Mouse (Mus musculus): ENCODE results near the gene Nbas. TPM values are rescaled to one million over a fixed set of nuclear protein-coding genes. Genes with fewer than 3 reads are reported as not detected.

The Nbas gene
- polyA plus RNA-seq, 1 experiment, result 10.5 TPM

DNA sequence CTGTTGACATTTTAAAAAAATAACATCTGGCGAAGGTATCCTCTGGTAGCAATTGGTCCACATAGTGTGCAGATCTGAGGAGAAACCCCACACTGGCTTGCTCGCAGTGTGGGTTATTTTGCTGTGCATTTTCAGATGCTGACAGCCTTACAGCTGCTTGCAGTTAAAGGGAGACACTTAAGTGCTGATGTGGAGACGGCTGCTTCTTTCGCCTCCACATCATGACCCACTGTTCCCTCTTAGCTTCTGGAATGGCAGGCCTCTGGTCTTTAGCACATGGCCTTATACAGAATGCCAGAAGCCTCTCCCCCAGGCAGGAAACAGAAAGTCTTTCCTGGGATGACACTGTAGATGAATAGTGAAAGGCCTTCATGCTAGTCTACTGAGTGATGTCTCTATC lies 306.2 kb downstream of the Nbas start:
- TF ChIP-seq CTCF (IDR thresholded peaks at IDR 0.05; ENCODE audit: control insufficient read depth, insufficient read depth, insufficient read length) (no peak), FOSL1 (IDR thresholded peaks at IDR 0.05; ENCODE audit: insufficient read depth, low read length, poor library complexity, severe bottlenecking) (no peak), USF1 (IDR thresholded peaks at IDR 0.05; ENCODE audit: low read depth) (no peak), CEBPB (IDR thresholded peaks at IDR 0.05; ENCODE audit: low read depth) (no peak), MYOD1 (IDR thresholded peaks at IDR 0.05; ENCODE audit: control insufficient read depth, insufficient read length, low read depth) (no peak), MYOG (IDR thresholded peaks at IDR 0.05; ENCODE audit: control insufficient read depth, extremely low read depth, insufficient read length) (no peak), MAX (IDR thresholded peaks at IDR 0.05) (no peak)
- Histone ChIP-seq H3ac (ENCODE audit: control insufficient read depth, insufficient read length, low read depth) (no peak overlapping the region), H3K4me3 (ENCODE audit: insufficient read depth, poor library complexity, severe bottlenecking) (no peak overlapping the region), H3K27me3 (ENCODE audit: control insufficient read depth, insufficient read depth, insufficient read length) (no peaks in the 10 kb centered on the region), H3K79me2 (ENCODE audit: control insufficient read depth, insufficient read depth) (no peaks in the 10 kb centered on the region), H3K79me3 (ENCODE audit: low read depth) (no peaks in the 10 kb centered on the region), H3K36me3 (ENCODE audit: control insufficient read depth, insufficient read depth) (no peaks in the 10 kb centered on the region)

DNA sequence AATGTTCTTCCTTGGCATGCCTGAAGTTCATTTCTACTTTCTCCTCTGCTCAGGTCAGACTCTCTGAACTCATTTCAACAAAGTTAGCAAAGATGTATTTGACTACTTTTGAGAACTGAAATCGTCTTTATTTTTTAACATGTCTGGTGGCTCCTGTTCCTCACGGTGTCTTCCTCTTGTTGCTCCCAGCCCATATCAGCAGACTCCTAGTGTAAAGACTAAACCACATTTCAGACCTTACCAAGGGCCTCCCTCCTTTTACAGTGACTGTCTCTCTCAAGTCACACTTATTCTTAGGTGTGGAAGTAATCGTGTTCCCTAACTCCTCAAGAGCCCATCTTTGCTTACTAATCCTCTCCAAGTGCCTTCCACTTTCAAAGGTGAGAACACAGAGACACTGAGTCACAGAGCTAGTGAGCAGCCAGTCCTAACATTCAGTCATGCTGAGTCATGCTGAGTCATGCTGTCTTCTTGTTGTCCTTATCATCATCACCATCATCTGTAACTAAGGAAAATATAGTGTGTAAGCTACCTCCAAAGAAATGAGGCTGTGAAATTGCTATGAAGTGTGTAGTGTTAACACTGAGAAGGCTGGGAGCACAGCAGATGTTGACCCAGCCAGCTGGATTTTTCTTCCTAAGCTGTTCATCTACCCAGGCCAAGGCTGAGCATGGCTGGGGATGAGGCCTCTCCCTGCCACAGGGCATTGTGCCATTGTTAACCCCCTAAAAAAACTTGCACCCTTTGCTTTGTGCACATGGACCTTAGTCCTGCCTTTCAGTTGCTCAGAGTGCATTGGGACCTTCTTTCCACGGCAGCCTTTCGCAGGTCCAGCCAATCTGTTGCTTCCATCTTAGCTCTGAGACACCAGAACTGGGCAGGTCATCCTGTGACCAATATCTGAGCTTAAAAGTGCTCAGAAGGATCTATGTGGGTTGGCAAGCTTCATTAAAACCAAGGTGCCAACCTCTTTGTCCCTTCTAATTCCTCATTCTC lies 307.0 kb downstream of the Nbas start:
- Histone ChIP-seq H3K4me3 (ENCODE audit: insufficient read depth, poor library complexity, severe bottlenecking) (no peak overlapping the region), H3ac (ENCODE audit: control insufficient read depth, insufficient read length, low read depth) (no peak overlapping the region), H3K79me2 (ENCODE audit: control insufficient read depth, insufficient read depth) (no peaks in the 10 kb centered on the region), H3K27me3 (ENCODE audit: control insufficient read depth, insufficient read depth, insufficient read length) (no peaks in the 10 kb centered on the region), H3K79me3 (ENCODE audit: low read depth) (no peaks in the 10 kb centered on the region), H3K36me3 (ENCODE audit: control insufficient read depth, insufficient read depth) (no peaks in the 10 kb centered on the region)
- TF ChIP-seq MAX (IDR thresholded peaks at IDR 0.05), result no peak
- no peak for TF ChIP-seq CTCF (IDR thresholded peaks at IDR 0.05; ENCODE audit: control insufficient read depth, insufficient read depth, insufficient read length)
- TF ChIP-seq MYOD1 (IDR thresholded peaks at IDR 0.05; ENCODE audit: control insufficient read depth, insufficient read length, low read depth), result peak; percentile 17
- TF ChIP-seq CEBPB (IDR thresholded peaks at IDR 0.05; ENCODE audit: low read depth), result no peak
- TF ChIP-seq FOSL1 (IDR thresholded peaks at IDR 0.05; ENCODE audit: insufficient read depth, low read length, poor library complexity, severe bottlenecking), result peak; percentile 96
- TF ChIP-seq MYOG (IDR thresholded peaks at IDR 0.05; ENCODE audit: control insufficient read depth, extremely low read depth, insufficient read length), result no peak

DNA sequence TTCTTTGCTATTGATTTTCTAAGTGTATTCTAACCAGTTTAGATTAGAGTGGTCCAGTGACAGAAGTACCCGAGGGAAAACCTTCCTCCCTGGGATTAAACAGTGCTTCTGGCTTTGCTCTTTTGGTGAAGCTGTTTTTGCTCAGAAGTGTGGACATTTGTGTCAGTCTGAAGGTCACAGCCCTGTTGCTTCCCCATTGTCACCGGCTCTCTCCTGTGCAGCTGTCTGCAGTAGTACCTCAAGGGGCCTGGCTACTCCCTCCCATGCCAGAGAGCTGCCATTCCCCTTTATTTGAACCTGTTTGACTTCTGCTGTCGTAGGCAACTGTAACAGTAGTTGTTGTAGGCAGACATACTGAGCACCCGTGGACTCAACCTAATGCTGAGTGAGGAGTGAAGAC lies 307.8 kb downstream of the Nbas start:
- H3K4me3 ChIP-seq (ENCODE audit: insufficient read depth, poor library complexity, severe bottlenecking), result no peak overlapping the region
- H3ac ChIP-seq (ENCODE audit: control insufficient read depth, insufficient read length, low read depth), result no peak overlapping the region
- no peaks in the 10 kb centered on the region for H3K27me3 ChIP-seq (ENCODE audit: control insufficient read depth, insufficient read depth, insufficient read length)
- no peaks in the 10 kb centered on the region for H3K79me3 ChIP-seq (ENCODE audit: low read depth)
- no peaks in the 10 kb centered on the region for H3K36me3 ChIP-seq (ENCODE audit: control insufficient read depth, insufficient read depth)
- H3K79me2 ChIP-seq (ENCODE audit: control insufficient read depth, insufficient read depth), result no peaks in the 10 kb centered on the region
- TF ChIP-seq FOSL1 (IDR thresholded peaks at IDR 0.05; ENCODE audit: insufficient read depth, low read length, poor library complexity, severe bottlenecking) (no peak), MYOG (IDR thresholded peaks at IDR 0.05; ENCODE audit: control insufficient read depth, extremely low read depth, insufficient read length) (no peak), MAX (IDR thresholded peaks at IDR 0.05) (no peak), CEBPB (IDR thresholded peaks at IDR 0.05; ENCODE audit: low read depth) (no peak), CTCF (IDR thresholded peaks at IDR 0.05; ENCODE audit: control insufficient read depth, insufficient read depth, insufficient read length) (no peak), MYOD1 (IDR thresholded peaks at IDR 0.05; ENCODE audit: control insufficient read depth, insufficient read length, low read depth) (no peak), USF1 (IDR thresholded peaks at IDR 0.05; ENCODE audit: low read depth) (no peak)

DNA sequence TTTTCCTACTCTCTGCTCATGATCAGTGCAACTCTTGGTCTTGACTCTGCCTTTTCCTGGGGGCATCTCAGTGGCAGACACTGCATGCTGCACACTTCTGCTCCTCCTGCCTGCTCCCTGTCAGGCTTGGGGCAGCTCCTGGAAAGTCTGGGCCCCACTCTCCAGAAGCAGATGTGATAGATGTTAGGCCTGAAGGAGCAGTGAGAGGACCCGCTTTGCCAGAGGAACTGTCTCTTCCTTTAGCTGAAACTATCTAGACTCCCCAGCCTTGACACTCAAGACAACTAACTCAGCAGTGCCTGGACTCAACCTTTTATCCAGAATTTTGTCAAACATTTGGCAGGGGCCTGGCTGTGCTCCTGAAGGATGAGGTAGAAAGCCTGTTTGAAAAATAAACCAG lies 311.9 kb downstream of the Nbas start:
- TF ChIP-seq MYOD1 (IDR thresholded peaks at IDR 0.05; ENCODE audit: control insufficient read depth, insufficient read length, low read depth) (no peak), CTCF (IDR thresholded peaks at IDR 0.05; ENCODE audit: control insufficient read depth, insufficient read depth, insufficient read length) (no peak), USF1 (IDR thresholded peaks at IDR 0.05; ENCODE audit: low read depth) (no peak), FOSL1 (IDR thresholded peaks at IDR 0.05; ENCODE audit: insufficient read depth, low read length, poor library complexity, severe bottlenecking) (no peak), MYOG (IDR thresholded peaks at IDR 0.05; ENCODE audit: control insufficient read depth, extremely low read depth, insufficient read length) (no peak), MAX (IDR thresholded peaks at IDR 0.05) (no peak)
- H3K27me3 ChIP-seq (ENCODE audit: control insufficient read depth, insufficient read depth, insufficient read length), result no peaks in the 10 kb centered on the region
- H3K4me3 ChIP-seq (ENCODE audit: insufficient read depth, poor library complexity, severe bottlenecking), result no peak overlapping the region
- H3ac ChIP-seq (ENCODE audit: control insufficient read depth, insufficient read length, low read depth), result no peak overlapping the region
- no peaks in the 10 kb centered on the region for H3K36me3 ChIP-seq (ENCODE audit: control insufficient read depth, insufficient read depth)
- no peaks in the 10 kb centered on the region for H3K79me3 ChIP-seq (ENCODE audit: low read depth)
- no peaks in the 10 kb centered on the region for H3K79me2 ChIP-seq (ENCODE audit: control insufficient read depth, insufficient read depth)

DNA sequence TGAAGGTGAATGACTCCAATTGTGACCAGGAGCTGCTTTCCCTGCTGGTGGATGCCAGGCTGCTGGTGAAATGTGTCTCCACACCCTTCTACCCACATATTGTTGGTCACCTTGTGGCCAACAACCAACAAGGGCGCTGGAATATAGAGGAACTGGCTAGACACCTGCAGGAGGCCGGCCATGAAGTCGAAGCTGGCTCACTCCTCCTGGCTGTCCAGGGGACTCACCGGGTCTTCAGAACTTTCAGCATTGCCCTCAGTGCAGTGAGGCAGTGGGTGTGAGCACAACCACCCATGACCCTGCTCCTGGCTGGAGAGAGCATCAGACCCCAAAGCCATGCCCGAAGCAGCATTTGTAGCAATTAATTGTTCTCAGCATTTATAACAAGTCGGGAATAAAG lies 314.5 kb downstream of the Nbas start:
- no peaks in the 10 kb centered on the region for H3K27me3 ChIP-seq (ENCODE audit: control insufficient read depth, insufficient read depth, insufficient read length)
- H3ac ChIP-seq (ENCODE audit: control insufficient read depth, insufficient read length, low read depth), result no peak overlapping the region
- H3K36me3 ChIP-seq (ENCODE audit: control insufficient read depth, insufficient read depth), result no peaks in the 10 kb centered on the region
- H3K4me3 ChIP-seq (ENCODE audit: insufficient read depth, poor library complexity, severe bottlenecking), result no peak overlapping the region
- TF ChIP-seq CEBPB (IDR thresholded peaks at IDR 0.05; ENCODE audit: low read depth) (no peak), MAX (IDR thresholded peaks at IDR 0.05) (no peak), MYOD1 (IDR thresholded peaks at IDR 0.05; ENCODE audit: control insufficient read depth, insufficient read length, low read depth) (no peak), FOSL1 (IDR thresholded peaks at IDR 0.05; ENCODE audit: insufficient read depth, low read length, poor library complexity, severe bottlenecking) (no peak), USF1 (IDR thresholded peaks at IDR 0.05; ENCODE audit: low read depth) (no peak), CTCF (IDR thresholded peaks at IDR 0.05; ENCODE audit: control insufficient read depth, insufficient read depth, insufficient read length) (no peak), MYOG (IDR thresholded peaks at IDR 0.05; ENCODE audit: control insufficient read depth, extremely low read depth, insufficient read length) (no peak)
- H3K79me3 ChIP-seq (ENCODE audit: low read depth), result no peaks in the 10 kb centered on the region
- H3K79me2 ChIP-seq (ENCODE audit: control insufficient read depth, insufficient read depth), result no peaks in the 10 kb centered on the region

All from C2C12 (cell line).